Mouse (Mus musculus) stomach, postnatal 0 days (tissue): ENCODE measurements around the gene Smim22. TPM values are rescaled to one million over a fixed set of nuclear protein-coding genes. Genes with fewer than 3 reads are reported as not detected.

ENCODE experiments used
- ATAC-seq: fragments of 200-750 bp; cut with Nextera tagmentation; 2 replicates; pipeline ENCODE4 v1.8.0; 2017; ENCODE audit not compliant: low FRiP score, low TSS enrichment
- DNase-seq: peaks from one replicate; pipeline ENCODE4 v3.0.0-alpha.2; 2016; ENCODE audit warnings: low spot score
- H3K27ac ChIP-seq: fragments of 300-500 bp; sonication (generic); replicated peaks from 2 replicates; pipeline ENCODE4 v1.5.1; 2014; ENCODE audit warnings: mild to moderate bottlenecking, control low read depth
- H3K27me3 ChIP-seq: fragments of 300-500 bp; sonication (generic); 2 replicates; pipeline ENCODE4 v1.6.1; 2014; ENCODE audit warnings: low read length; ENCODE audit not compliant: control insufficient read depth, insufficient read depth
- H3K36me3 ChIP-seq: fragments of 300-500 bp; sonication (generic); 2 replicates; pipeline ENCODE4 v1.6.1; 2014; ENCODE audit warnings: low read length, mixed read lengths; ENCODE audit not compliant: control insufficient read depth, insufficient read depth
- H3K4me1 ChIP-seq: fragments of 300-500 bp; sonication (generic); replicated peaks from 2 replicates; pipeline ENCODE4 v1.6.1; 2014; ENCODE audit warnings: antibody characterized with exemption; ENCODE audit not compliant: control insufficient read depth, insufficient read depth
- H3K4me2 ChIP-seq: fragments of 300-500 bp; sonication (generic); replicated peaks from 2 replicates; pipeline ENCODE4 v1.6.1; 2014; ENCODE audit warnings: low read depth, mild to moderate bottlenecking, control low read depth, moderate library complexity
- H3K4me3 ChIP-seq: fragments of 300-500 bp; sonication (generic); 2 replicates; pipeline ENCODE4 v1.5.1; 2014; ENCODE audit warnings: low read depth, low read length, control low read depth
- H3K9ac ChIP-seq: fragments of 300-500 bp; sonication (generic); 2 replicates; pipeline ENCODE4 v1.6.1; 2014; ENCODE audit warnings: mild to moderate bottlenecking, low read length, control low read depth, mixed read lengths
- H3K9me3 ChIP-seq: fragments of 300-500 bp; sonication (generic); 2 replicates; pipeline ENCODE4 v1.6.1; 2016; ENCODE audit warnings: low read length; ENCODE audit not compliant: control insufficient read depth
- CTCF ChIP-seq: IDR thresholded peaks from 2 replicates; pipeline ENCODE4 v1.5.1; 2016; ENCODE audit warnings: antibody characterized with exemption, low read depth, mild to moderate bottlenecking, moderate library complexity
- EP300 ChIP-seq: optimal IDR thresholded peaks from 2 replicates; pipeline ENCODE3; 2016; ENCODE audit warnings: antibody characterized with exemption
- WGBS: fragments of 180-500 bp; shearing (Covaris S2); extraction: QIAGEN DNeasy Blood & Tissue Kit; methylation state at CpG from one replicate; pipeline ENCODE4 v1.1.7; 2014; 5-methylcytosine and 5-hydroxymethylcytosine counted together
- polyA plus RNA-seq: library from polyadenylated mRNA; unstranded; fragments of >200 nt; fragmentation: Nextera tagmentation; extraction: Ambion mirVana; gene quantifications from 2 replicates; pipeline ENCODE4 v1.2.1, GENCODE M21; 2015

The Smim22 gene
- polyA plus RNA-seq, 1 experiment from 2014 or later = 112 TPM

DNA sequence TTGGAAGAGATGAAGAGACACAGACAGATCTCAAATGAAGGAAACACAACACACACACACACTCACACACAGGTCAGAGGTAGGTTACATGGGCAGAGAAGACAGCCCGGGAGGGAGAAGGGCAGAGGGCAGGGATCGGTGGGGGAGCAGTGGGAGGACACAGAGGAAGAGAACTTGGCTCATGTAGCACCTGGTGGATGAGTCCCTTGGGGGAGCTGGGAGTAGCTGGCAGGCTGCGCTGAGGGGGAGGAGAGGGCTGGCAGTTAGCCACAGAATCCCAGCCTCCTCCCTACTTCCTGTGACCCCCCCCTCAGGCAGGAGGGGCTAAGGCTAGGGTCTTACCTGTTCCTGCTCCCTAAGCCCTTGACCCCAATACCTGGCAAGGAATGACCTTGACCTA lies 9.5 kb upstream of the Smim22 start, which contains the start of gene Sept12:
Gene Sept12, minus strand, starts transcription at position 300 of the 400 bp plus-strand sequence.
- TF ChIP-seq EP300 (no peak), CTCF (no peak)
- H3K27ac ChIP-seq = no peak within 1 kb of the TSS
- no peak within 1 kb of the TSS for H3K4me3 ChIP-seq
- H3K27me3 ChIP-seq = no peaks in the 10 kb centered on the region
- H3K9ac ChIP-seq = no peak within 1 kb of the TSS
- no peaks in the 10 kb centered on the region for H3K4me1 ChIP-seq
- no peak for ATAC-seq
- 34% methylated on average over 3 of the region's 3 CpGs for WGBS
- H3K36me3 ChIP-seq = no peaks in the 10 kb centered on the region
- no peaks in the 10 kb centered on the region for H3K9me3 ChIP-seq
- H3K4me2 ChIP-seq = no peak within 1 kb of the TSS
- no peak for DNase-seq

DNA sequence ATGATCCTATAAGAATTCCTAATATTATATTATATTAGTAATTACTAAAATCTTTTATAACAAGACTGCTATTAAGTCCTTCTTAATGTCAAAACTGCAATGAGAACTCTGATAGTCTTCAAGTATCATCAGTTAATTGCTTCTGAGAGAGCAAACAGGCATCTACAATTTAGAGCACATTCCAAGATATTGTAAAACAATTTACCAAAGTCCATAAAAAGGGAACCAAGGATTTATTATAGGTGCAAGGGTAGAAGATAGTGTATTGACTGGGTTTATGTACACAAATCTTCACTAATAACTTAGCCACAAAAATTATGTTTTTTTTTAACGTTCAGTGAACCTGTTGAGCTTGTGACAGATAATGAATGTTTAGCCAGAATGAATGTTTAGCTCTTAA lies 8.1 kb upstream of the Smim22 start:
- Histone ChIP-seq H3K27me3 (no peaks in the 10 kb centered on the region), H3K4me2 (no peak overlapping the region), H3K9me3 (no peaks in the 10 kb centered on the region), H3K4me3 (no peak overlapping the region), H3K4me1 (no peaks in the 10 kb centered on the region), H3K36me3 (no peaks in the 10 kb centered on the region), H3K9ac (no peak overlapping the region), H3K27ac (no peak overlapping the region)
- DNase-seq (no peak), ATAC-seq (no peak)
- WGBS = 20% methylated on average over 1 of the region's 1 CpGs
- TF ChIP-seq EP300 (no peak), CTCF (no peak)

GRCm38 (mm10) chr16:5000611-5001010 lies 6.5 kb upstream of the Smim22 start:
- Histone ChIP-seq H3K4me2 (no peak overlapping the region), H3K9ac (no peak overlapping the region), H3K9me3 (no peaks in the 10 kb centered on the region), H3K27ac (no peak overlapping the region), H3K4me1 (no peaks in the 10 kb centered on the region), H3K27me3 (no peaks in the 10 kb centered on the region), H3K36me3 (no peaks in the 10 kb centered on the region), H3K4me3 (no peak overlapping the region)
- ATAC-seq (no peak), DNase-seq (no peak)
- TF ChIP-seq EP300 (no peak), CTCF (no peak)
- 57% methylated on average over 3 of the region's 3 CpGs for WGBS

DNA sequence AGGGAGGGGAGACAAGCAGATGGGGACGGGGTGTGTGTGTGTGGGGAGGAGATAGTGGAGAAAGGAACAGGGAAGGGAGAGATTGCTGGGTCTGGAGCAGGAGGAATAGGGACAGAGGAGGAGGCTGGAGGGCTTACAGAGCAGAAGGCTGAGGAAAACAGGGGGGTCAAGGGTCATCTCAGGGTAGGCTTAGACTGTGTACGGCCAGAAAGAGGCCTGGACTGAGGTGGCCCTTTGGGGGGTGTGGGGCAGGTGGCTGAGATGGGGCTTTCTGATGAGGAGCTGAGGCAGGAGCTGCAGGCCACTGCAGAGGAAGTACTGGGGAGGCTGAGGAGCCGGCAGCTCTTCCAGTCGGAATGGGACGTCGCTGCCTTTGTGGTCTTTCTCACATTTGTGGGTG lies 404 bp downstream of the Smim22 start:
- H3K9ac ChIP-seq = 0 out of 2 replicates have a peak overlapping the region, but pooled peaks have one; percentile 27
- peak overlapping the region; percentile 44 for H3K4me2 ChIP-seq
- 47% methylated on average over 6 of the region's 6 CpGs for WGBS
- H3K36me3 ChIP-seq = no peaks in the 10 kb centered on the region
- ATAC-seq (peak; percentile 43), DNase-seq (no peak)
- H3K4me1 ChIP-seq = no peaks in the 10 kb centered on the region
- H3K9me3 ChIP-seq = no peaks in the 10 kb centered on the region
- peak overlapping the region; percentile 27 for H3K4me3 ChIP-seq
- H3K27ac ChIP-seq = peak overlapping the region; percentile 45; the same call in 1 of the 2 replicates
- H3K27me3 ChIP-seq = no peaks in the 10 kb centered on the region
- TF ChIP-seq CTCF (no peak), EP300 (no peak)

GRCm38 (mm10) chr16:5008076-5008475 lies 988 bp downstream of the Smim22 start:
- H3K36me3 ChIP-seq = no peaks in the 10 kb centered on the region
- peak overlapping the region; percentile 44 for H3K4me2 ChIP-seq
- ATAC-seq (no peak), DNase-seq (no peak)
- H3K27ac ChIP-seq = no peak overlapping the region
- TF ChIP-seq EP300 (no peak), CTCF (no peak)
- WGBS = 71% methylated on average over 12 of the region's 12 CpGs
- no peaks in the 10 kb centered on the region for H3K27me3 ChIP-seq
- H3K9me3 ChIP-seq = no peaks in the 10 kb centered on the region
- H3K4me1 ChIP-seq = no peaks in the 10 kb centered on the region
- no peak overlapping the region for H3K9ac ChIP-seq
- peak overlapping the region; percentile 27; the same call in 1 of the 2 replicates for H3K4me3 ChIP-seq

DNA sequence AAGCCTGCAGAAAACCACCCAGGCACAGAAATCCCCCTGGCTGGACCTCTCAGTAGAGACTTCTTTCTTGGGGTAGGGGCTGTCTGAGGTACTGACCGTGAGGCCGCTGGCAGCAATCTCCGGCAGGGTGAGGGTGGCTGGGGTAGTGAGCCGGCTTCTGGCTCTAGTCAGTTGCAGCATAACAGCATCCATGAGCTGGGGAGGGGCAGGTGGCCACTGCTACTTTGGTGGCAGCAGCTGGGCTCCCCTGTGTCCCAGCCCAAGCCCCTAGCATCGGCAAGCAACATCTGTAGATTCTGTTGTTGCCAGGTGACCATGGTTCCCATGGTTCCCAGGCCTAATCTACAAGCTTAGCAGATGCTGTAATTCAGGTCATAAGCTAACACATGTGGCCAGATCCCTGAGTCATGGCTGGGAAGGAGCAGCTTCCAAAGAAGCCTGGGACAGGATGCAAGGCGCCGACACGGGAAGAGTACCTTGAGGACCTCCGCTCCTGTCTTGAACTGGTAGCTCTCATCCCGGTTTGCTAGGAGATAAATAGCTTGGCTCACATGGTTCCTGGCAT lies 3.4 kb downstream of the Smim22 start:
- Histone ChIP-seq H3K4me1 (no peaks in the 10 kb centered on the region), H3K4me2 (no peak overlapping the region), H3K27me3 (no peaks in the 10 kb centered on the region), H3K9ac (no peak overlapping the region), H3K4me3 (no peak overlapping the region), H3K9me3 (no peaks in the 10 kb centered on the region), H3K36me3 (peaks cover 11% of the 10 kb centered on the region), H3K27ac (no peak overlapping the region)
- TF ChIP-seq EP300 (no peak), CTCF (no peak)
- DNase-seq (no peak), ATAC-seq (no peak)
- WGBS = 85% methylated on average over 10 of the region's 10 CpGs
